ENCODE assay signal across 8 mouse cellular contexts in the genomic region with DNA sequence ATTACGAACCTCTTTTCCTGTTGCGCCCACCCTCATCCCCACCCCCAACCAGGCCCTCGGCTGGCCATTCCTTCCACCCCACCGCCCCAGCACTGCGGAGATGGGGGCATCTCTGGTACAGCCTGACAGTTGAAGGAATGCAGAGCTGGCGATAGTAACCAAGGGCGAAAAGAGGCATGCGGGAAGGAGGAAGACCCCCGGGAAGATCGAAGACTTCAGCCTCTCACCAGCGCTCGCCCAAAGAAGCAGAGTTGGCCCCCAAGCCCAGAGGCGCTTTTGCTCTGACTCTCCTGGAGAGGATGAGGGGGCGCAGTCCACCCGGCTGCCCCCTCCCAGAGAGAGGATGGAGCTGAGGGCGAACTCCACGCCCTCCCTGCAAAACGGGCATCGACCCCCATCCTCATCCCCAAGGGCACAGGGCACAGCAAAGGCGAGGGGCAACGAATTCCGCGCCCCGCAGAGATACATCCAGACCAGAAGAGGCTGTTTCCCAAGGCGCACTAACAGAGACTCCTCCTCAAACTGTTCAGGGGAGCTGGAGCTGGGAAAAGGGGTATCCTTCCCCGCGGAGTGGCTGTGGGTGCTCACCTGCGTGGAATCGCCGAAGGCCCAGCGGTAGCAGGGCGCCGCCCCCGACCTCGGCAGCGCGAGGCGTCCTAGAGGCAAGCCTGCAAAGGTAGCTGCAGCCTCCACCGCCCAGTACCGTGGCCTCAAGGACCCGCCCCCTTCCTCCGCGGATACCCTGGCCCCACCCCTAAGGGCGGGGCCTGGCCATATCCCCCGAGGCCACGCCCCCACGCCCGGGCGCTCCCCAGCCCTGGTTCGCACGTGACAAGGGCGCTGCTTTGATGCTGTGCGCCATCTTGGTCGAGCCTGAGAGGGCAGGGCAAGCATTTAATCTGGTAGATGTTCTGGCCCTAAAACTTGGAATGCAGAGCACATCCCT. TPM values are rescaled to one million over a fixed set of nuclear protein-coding genes. Genes with fewer than 3 reads are reported as not detected.
DNase-seq lines count a peak whose midpoint lies in the region; ATAC-seq lines count a peak whose summit lies in the region.

No protein-coding gene starts in this region.

- H3K36me3 ChIP-seq in forebrain, embryonic 12.5 days (replicated peaks) = peaks cover 26% of the 10 kb centered on the region
- H3K36me3 ChIP-seq in liver, embryonic 16.5 days (ENCODE audit: control insufficient read depth, insufficient read depth) = peaks cover 11% of the 10 kb centered on the region
- peaks cover 20% of the 10 kb centered on the region for H3K36me3 ChIP-seq in neural tube, embryonic 12.5 days
- H3K36me3 ChIP-seq in stomach, embryonic 16.5 days (ENCODE audit: control insufficient read depth, insufficient read depth, low read length) = peaks cover 4% of the 10 kb centered on the region; the same call in 1 of the 2 replicates

- peak overlapping the region; percentile 48 for H3K4me3 ChIP-seq in forebrain, embryonic 12.5 days (replicated peaks)
- peak overlapping the region; percentile 37 for H3K4me3 ChIP-seq in liver, embryonic 16.5 days (ENCODE audit: low read depth, low read length)
- H3K4me3 ChIP-seq in neural tube, embryonic 12.5 days = peak overlapping the region; percentile 45
- peak overlapping the region; percentile 59 for H3K4me3 ChIP-seq in stomach, embryonic 16.5 days (replicated peaks; ENCODE audit: low read length)

- H3K4me2 ChIP-seq in forebrain, embryonic 12.5 days = peak overlapping the region; percentile 78
- peak overlapping the region; percentile 61 for H3K4me2 ChIP-seq in liver, embryonic 16.5 days (ENCODE audit: low read depth, low read length)
- peak overlapping the region; percentile 83 for H3K4me2 ChIP-seq in neural tube, embryonic 12.5 days (replicated peaks)
- H3K4me2 ChIP-seq in stomach, embryonic 16.5 days (ENCODE audit: low read depth, low read length) = peak overlapping the region; percentile 95

- intact Hi-C loops in heart, postnatal 36 days (cut with DNase I) = no loop called here

- WGBS in forebrain, embryonic 12.5 days = under 1% methylated on average over 54 of the region's 54 CpGs
- 4% methylated on average over 53 of the region's 54 CpGs for WGBS in liver, embryonic 16.5 days (ENCODE audit: insufficient replicate concordance)
- 1% methylated on average over 52 of the region's 54 CpGs for WGBS in neural tube, embryonic 12.5 days
- WGBS in stomach, embryonic 16.5 days = 2% methylated on average over 53 of the region's 54 CpGs

- no peak overlapping the region for H3K27ac ChIP-seq in forebrain, embryonic 12.5 days
- no peak overlapping the region for H3K27ac ChIP-seq in liver, embryonic 16.5 days (ENCODE audit: low read length)
- no peak overlapping the region for H3K27ac ChIP-seq in neural tube, embryonic 12.5 days
- no peak overlapping the region; the same call in 1 of the 2 replicates for H3K27ac ChIP-seq in stomach, embryonic 16.5 days (ENCODE audit: low read length)

- H3K4me1 ChIP-seq in forebrain, embryonic 12.5 days = peaks cover 15% of the 10 kb centered on the region
- H3K4me1 ChIP-seq in liver, embryonic 16.5 days (ENCODE audit: control insufficient read depth, low read depth, low read length) = peaks cover 8% of the 10 kb centered on the region
- H3K4me1 ChIP-seq in neural tube, embryonic 12.5 days = peaks cover 14% of the 10 kb centered on the region
- peaks cover 14% of the 10 kb centered on the region for H3K4me1 ChIP-seq in stomach, embryonic 16.5 days (ENCODE audit: control insufficient read depth, insufficient read depth, low read length)

- H3K9ac ChIP-seq in forebrain, embryonic 12.5 days = peak overlapping the region; percentile 60
- H3K9ac ChIP-seq in liver, embryonic 16.5 days (ENCODE audit: low read depth, low read length) = no peak overlapping the region
- peak overlapping the region; percentile 55 for H3K9ac ChIP-seq in neural tube, embryonic 12.5 days
- peak overlapping the region; percentile 76 for H3K9ac ChIP-seq in stomach, embryonic 16.5 days (ENCODE audit: low read length)

- ATAC-seq in forebrain, embryonic 12.5 days (ENCODE audit: low FRiP score) = peak; percentile 97
- peak; percentile 93 for ATAC-seq in liver, embryonic 16.5 days (ENCODE audit: low read depth)
- ATAC-seq in neural tube, embryonic 12.5 days (ENCODE audit: low FRiP score, low read depth) = peak; percentile 92
- peak; percentile 96 for ATAC-seq in stomach, embryonic 16.5 days (ENCODE audit: insufficient read depth, low FRiP score)

- 0 out of 2 replicates have a peak, but pooled peaks cover 10% of the 10 kb centered on the region for H3K27me3 ChIP-seq in forebrain, embryonic 12.5 days
- peaks cover 4% of the 10 kb centered on the region; the same call in 1 of the 2 replicates for H3K27me3 ChIP-seq in liver, embryonic 16.5 days (ENCODE audit: control insufficient read depth, insufficient read depth, low read depth, low read length)
- no peaks in the 10 kb centered on the region for H3K27me3 ChIP-seq in neural tube, embryonic 12.5 days (replicated peaks)
- no peaks in the 10 kb centered on the region for H3K27me3 ChIP-seq in stomach, embryonic 16.5 days (ENCODE audit: control insufficient read depth, insufficient read depth, low read length)

- H3K9me3 ChIP-seq in forebrain, embryonic 12.5 days = no peaks in the 10 kb centered on the region
- no peaks in the 10 kb centered on the region for H3K9me3 ChIP-seq in liver, embryonic 16.5 days (replicated peaks; ENCODE audit: control insufficient read depth, low read length)
- H3K9me3 ChIP-seq in neural tube, embryonic 12.5 days = no peaks in the 10 kb centered on the region
- H3K9me3 ChIP-seq in stomach, embryonic 16.5 days (replicated peaks; ENCODE audit: control insufficient read depth, low read length) = peaks cover 3% of the 10 kb centered on the region; the same call in 1 of the 2 replicates

- peak; percentile 86 for DNase-seq in B cell, adult 2 months
- DNase-seq in c-Kit-positive CD71-positive TER-119-positive erythroid progenitor cells, embryonic 14.5 days (ENCODE audit: low spot score) = peak; percentile 86
- peak; percentile 25 for DNase-seq in heart, postnatal 36 days
- peak; percentile 86 for DNase-seq in layer of hippocampus, adult 11-12 months (ENCODE audit: low spot score)

RNA-seq across cellular contexts. Expression of a gene that starts 11.6 kb away (rescaled TPM):
- 3.1 and 3.2 TPM in 2 replicates for polyA plus RNA-seq in forebrain, embryonic 12.5 days (2016; fragmentation: Nextera tagmentation; extraction: Ambion mirVana)
- total RNA-seq in heart, postnatal 36 days (2021) = 1 to 10 TPM; 1.4 to 1.6 TPM
- polyA plus RNA-seq in liver, embryonic 16.5 days (2015; fragmentation: Nextera tagmentation; extraction: Ambion mirVana) = 1.7 and 2.0 TPM in 2 replicates
- polyA plus RNA-seq in neural tube, embryonic 12.5 days (2016; fragmentation: Nextera tagmentation; extraction: Ambion mirVana) = 8.0 and 8.6 TPM in 2 replicates
- polyA plus RNA-seq in stomach, embryonic 16.5 days (2015; fragmentation: Nextera tagmentation; extraction: Ambion mirVana) = 6.8 and 6.9 TPM in 2 replicates

RNA-seq across cellular contexts. Expression of a gene that starts 17.5 kb away (rescaled TPM):
- 130 and 131 TPM in 2 replicates for polyA plus RNA-seq in forebrain, embryonic 12.5 days (2016; fragmentation: Nextera tagmentation; extraction: Ambion mirVana)
- 10 to 100 TPM; 21.6 to 22.1 TPM for total RNA-seq in heart, postnatal 36 days (2021)
- 48.7 and 51.6 TPM in 2 replicates for polyA plus RNA-seq in liver, embryonic 16.5 days (2015; fragmentation: Nextera tagmentation; extraction: Ambion mirVana)
- polyA plus RNA-seq in neural tube, embryonic 12.5 days (2016; fragmentation: Nextera tagmentation; extraction: Ambion mirVana) = 110 and 114 TPM in 2 replicates
- polyA plus RNA-seq in stomach, embryonic 16.5 days (2015; fragmentation: Nextera tagmentation; extraction: Ambion mirVana) = 93.7 and 104 TPM in 2 replicates

RNA-seq across cellular contexts. Expression of a gene that starts 41.5 kb away (rescaled TPM):
- polyA plus RNA-seq in forebrain, embryonic 12.5 days (2016; fragmentation: Nextera tagmentation; extraction: Ambion mirVana) = not detected in 2 replicates
- total RNA-seq in heart, postnatal 36 days (2021) = not detected
- polyA plus RNA-seq in liver, embryonic 16.5 days (2015; fragmentation: Nextera tagmentation; extraction: Ambion mirVana) = not detected in 2 replicates
- polyA plus RNA-seq in neural tube, embryonic 12.5 days (2016; fragmentation: Nextera tagmentation; extraction: Ambion mirVana) = not detected in 2 replicates
- not detected in 2 replicates for polyA plus RNA-seq in stomach, embryonic 16.5 days (2015; fragmentation: Nextera tagmentation; extraction: Ambion mirVana)

RNA-seq across cellular contexts. Expression of a gene that starts 54.5 kb away (rescaled TPM):
- polyA plus RNA-seq in forebrain, embryonic 12.5 days (2016; fragmentation: Nextera tagmentation; extraction: Ambion mirVana) = 1.2 TPM in 1 of 2 replicates, not detected in the other
- total RNA-seq in heart, postnatal 36 days (2021) = not detected
- polyA plus RNA-seq in liver, embryonic 16.5 days (2015; fragmentation: Nextera tagmentation; extraction: Ambion mirVana) = 2.4 and 4.4 TPM in 2 replicates
- polyA plus RNA-seq in neural tube, embryonic 12.5 days (2016; fragmentation: Nextera tagmentation; extraction: Ambion mirVana) = 35.7 and 44.8 TPM in 2 replicates
- 1.2 and 28.7 TPM in 2 replicates for polyA plus RNA-seq in stomach, embryonic 16.5 days (2015; fragmentation: Nextera tagmentation; extraction: Ambion mirVana)

Comparison
In these comparisons a context has a peak if more than half of its experiments do, and no peak if none do; other contexts are left out.
1. DNase-seq: peak in every context shown above with its lines; median percentile 86 in B cell, adult 2 months; 86 in c-Kit-positive CD71-positive TER-119-positive erythroid progenitor cells, embryonic 14.5 days; 86 in layer of hippocampus, adult 11-12 months; 25 in heart, postnatal 36 days.